Mouse (Mus musculus) bone marrow, adult 2 months (tissue): ENCODE measurements around the gene Mtx3.

Experiments
- CTCF ChIP-seq: fragments of 200-500 bp; IDR thresholded peaks from 2 replicates; pipeline ENCODE4 v1.5.1; 2011; ENCODE audit warnings: low read length, control low read depth; ENCODE audit not compliant: control insufficient read depth, insufficient read depth
- POLR2A ChIP-seq: fragments of 200-500 bp; IDR thresholded peaks from 2 replicates; pipeline ENCODE4 v1.6.1; 2011; ENCODE audit warnings: low read depth, mild to moderate bottlenecking, control low read depth, low read length, borderline replicate concordance; ENCODE audit not compliant: control insufficient read depth

DNA sequence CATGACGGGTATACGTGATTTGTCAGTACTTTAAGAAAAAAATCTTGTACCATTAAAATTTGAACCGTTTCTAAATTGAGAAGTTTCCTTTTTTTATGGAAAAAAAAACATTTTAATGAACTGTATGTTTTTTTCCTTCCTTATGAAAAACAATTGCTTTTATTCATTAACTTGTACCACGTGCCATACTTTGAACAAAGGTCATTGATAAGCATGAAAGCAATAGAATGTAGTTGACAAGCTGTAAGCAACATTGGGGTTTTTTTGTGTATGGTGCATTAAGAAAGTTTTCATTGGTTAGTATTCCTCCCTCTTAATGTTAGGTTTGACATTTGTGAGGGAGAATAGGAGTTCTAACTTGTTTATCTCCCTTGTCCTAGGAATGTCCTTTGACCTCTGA lies 1.9 kb downstream of the Mtx3 start:
- TF ChIP-seq POLR2A (no peak), CTCF (no peak)
